Mouse (Mus musculus) right cerebral cortex, adult 2 months (tissue): ENCODE measurements around the gene Rps29.
A peak's percentile ranks its signal among the peaks of the same experiment; 100 is the strongest.

Source experiments
- DNase-seq, 2 experiments: peaks; one replicate each; pipeline ENCODE4 v3.0.0; 2021 to 2022; ENCODE audit warnings: low spot score in 2 of 2

The Rps29 gene

DNA sequence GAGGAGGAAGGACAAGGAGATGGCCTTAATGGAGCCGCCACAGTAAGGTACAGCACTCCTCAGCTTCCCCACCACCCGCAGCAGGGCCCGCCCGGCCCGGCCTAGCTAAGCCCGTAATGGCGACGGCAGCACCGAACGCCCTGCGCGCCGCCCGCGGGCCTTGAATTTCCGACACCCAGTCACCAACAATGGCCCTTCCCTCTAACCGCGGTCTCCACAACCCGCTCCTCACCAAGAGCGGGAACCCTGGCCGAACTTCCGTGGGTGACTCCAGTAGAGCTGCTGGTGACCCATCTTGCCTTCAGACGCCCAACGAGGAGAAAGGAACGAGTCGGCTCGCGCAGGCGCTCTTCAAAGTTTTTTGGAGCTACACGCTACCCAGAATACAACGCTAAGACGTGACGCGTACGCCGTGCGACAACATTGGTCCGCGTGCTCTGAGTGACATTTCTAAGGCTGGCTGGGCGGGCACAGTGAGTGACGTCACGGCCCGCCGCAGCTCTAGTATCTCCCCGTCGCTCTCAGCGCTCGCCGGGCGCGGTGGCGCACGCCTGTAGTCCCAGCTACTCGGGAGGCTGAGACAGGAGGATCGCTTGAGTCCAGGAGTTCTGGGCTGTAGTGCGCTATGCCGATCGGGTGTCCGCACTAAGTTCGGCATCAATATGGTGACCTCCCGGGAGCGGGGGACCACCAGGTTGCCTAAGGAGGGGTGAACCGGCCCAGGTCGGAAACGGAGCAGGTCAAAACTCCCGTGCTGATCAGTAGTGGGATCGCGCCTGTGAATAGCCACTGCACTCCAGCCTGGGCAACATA is at the start of gene Rps29:
Rps29 (minus strand) TSS at position 422 of the 813 bp plus-strand sequence.
- DNase-seq: peak; percentile 98 to 99

DNA sequence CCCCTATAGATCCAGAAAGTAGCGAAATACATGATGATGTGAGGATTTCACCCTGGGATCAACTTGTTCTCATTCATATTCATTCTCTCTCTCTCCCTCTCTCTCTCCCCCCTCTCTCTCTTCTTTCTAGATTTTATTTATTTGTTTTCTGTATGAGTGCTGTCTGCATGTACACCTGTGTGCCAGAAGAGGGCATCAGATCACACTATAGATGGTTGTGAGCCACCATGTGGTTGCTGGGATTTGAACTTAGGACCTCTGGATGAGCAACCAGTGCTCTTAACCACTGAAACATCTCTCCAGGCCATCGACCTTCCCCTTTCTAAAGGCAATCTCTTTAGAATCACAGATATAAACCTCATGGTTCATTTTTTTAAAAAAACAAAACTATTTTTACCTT is 49.5 kb upstream of the Rps29 start:
- no peak for DNase-seq

DNA sequence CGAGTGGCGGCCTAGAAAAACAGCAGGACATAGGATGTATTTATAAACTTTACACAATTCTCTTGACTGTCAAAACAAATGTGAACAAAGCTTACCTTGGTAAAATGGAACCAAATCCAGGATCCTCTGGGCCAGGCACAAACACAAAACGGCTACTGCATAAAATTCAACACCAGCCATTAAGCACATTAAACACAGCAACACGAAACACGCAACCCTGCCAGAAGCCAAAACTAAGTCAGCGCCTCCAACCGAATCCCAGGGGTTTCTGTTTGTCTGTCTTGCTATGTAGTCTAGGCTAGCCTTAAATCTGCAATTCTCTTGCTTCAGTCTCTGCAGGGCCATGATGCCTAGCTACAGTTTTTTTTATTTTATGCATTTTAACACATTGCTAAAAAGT is 48.9 kb upstream of the Rps29 start:
- DNase-seq: no peak

DNA sequence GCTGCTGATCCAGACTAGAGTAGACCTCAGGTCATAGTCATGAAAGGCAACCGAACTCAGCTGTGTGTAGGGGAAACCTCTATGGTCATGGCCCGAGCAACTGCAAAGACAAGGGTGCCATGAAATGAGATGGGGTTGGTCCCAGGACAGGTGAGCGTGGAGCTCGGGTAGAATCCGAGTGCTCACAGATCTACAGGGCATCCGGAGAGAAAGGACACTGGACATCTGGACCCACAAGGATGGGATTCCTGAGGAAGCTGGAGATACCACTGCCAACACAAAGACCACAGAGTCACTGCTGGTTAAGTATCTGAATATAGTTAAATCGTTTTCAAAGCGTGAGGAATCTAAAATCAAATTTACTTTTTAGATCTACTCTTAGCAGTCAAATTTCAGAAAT is 48.4 kb upstream of the Rps29 start:
- no peak for DNase-seq

DNA sequence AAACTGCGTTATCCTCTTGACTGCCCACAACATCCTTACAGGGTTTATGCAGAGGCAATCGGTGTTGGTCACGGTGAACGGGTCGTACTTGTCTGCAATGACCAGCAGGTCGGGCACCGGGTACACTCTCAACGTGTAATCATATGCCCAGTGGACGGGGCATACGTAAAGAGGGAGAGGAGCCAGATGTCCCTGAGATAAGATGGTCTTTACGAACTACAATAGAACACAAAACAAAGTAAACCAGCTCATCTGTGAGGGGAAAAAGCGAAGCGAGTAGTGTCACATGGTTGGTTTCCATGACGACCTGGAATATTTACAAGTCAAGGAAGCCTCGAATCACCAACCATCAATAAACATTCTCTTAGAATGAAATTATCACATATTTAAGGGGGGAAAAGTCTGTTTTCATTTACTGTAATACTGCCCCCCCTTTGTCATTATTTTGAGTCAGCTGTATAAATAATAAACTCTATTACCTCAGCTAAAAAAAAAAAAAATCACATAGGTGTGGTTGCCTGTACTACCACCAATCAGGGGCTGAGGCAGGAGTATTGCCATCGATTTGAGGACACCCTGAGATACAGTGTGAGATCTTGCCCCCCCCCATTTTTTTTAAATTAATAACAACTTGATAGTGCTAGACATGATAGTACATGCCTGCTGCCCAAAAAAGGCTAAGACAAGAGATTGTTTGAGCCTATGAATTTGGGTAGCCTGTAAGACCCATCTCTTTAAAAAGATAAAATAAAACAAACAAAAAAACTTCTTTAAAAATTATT is 45.3 kb upstream of the Rps29 start, which contains the start of gene Gm49384:
Gm49384 (minus strand) TSS at position 216 of the 782 bp plus-strand sequence.
- DNase-seq: no peak

DNA sequence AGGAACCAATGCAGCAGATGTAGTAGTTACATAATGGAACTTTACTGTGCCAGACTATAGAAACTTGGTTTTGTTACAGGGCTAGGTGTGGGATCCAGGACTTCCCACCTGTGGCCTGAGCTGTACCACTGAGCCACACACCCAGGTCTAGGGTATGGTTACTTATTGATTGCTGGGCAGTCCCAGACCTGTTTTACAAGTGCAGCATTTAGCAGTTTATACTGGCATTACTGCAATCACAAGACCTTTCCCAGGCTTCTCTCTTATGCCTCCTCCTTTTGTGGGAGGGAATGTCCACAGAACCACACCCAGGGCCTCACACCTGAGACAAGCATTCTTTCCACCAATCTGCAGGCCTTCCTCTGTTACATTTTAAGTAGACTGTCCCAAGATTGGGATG is 40.0 kb upstream of the Rps29 start:
- no peak for DNase-seq

DNA sequence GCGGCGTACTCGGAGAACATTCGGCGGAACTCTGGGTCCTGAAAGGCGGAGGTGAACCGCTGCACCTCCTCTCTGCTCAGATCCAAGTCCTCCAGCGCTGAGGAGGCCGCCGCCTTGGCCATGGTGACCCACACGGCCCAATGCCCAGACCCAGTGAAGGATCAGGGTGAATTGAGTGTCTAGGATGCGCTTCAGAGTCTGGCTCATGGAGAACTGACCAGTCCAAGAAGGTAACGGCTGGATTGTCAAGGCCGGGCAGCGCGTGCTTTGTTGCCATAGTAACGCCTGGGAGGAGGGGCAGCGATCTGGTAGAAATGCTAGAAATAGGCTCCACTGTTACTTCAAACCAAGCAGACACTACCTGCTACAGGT is 39.2 kb upstream of the Rps29 start, which contains the start of gene Dnaaf2:
Dnaaf2 (minus strand) TSS at position 266 of the 372 bp plus-strand sequence.
- DNase-seq: peak; percentile 74 to 75

DNA sequence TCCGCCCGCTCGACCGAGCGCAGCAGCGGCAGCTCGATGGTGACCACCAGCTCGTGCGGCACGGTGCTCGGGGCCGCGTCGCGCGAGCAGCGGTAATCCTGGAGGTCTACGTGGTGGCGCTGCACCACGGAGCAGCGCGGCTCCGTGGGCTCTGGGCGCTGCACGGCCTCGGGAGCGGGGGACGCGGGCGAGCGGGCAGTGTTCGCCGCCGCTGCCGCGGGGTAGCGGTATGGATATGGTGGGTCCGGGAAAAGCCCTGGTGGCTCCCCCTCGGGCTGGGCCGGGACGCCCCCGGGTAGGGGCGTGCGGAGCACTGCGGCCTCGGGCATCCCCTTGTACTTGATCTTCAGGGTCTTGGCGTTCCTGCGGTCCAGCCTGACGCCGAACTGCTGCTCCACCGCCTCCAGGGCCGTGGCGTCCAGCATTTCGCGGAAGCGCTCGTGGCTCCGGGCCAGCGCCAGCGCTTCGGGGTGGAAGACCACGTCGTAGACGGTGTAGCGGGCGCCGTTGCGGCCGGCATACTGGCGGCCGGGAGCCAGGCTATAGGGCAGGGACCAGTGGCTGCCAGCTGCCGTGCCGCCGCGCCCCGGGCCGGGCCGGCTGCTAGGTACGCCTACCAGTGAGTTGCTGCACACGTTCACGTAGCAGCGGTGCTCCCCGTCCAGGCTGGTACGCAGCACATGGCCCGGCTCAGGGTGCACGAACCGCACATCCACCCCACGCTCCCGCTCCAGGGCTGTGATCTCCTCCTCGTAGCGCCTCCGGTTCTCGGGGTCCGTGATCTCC is 38.6 kb upstream of the Rps29 start:
- peak in 1 of 2 experiments; percentile 43 for DNase-seq

DNA sequence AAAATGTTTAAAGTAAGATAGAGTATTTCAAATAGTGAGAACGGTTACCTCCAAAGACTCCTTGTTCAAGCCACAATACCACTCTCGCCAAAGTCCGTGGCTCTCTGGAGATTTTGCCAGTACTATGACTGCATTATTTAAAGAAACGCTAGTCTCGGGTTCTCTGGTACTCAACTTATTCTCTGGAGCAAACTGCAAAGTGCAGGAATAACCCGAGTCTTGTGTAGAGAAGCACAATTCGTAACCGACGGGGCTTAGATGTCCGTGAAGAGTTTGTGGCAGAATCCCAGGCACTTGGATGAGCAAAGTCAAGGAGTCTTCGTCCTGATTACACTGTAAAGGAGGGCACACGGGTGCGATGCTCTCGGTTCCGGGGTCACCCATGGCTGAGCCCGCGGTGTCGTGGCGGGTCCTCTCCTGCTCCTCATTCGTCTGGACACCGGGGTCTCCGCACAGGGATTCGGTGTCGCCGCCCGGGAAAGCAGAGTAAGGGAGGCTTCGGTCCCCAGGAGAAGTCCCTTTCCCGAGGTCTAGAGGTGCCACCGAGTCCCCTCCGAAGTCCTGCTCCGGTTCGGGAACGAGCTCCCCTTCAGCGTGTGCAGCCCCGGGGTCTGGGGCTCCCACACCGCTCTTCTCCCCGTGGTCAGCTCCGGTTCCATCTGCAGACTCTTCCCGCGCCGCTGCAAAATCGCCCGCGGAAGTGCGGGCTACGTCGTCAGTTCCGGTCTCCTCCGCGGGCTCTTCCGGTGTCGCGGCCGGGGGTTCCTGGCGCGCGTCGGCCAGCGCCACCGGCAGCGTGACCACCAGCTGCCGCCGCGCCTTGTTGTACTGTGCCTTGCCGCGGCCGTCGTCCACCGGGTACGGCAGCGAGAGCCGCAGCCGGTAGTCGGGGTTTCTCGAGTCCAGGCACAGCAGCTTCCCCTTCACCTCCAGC is 37.7 kb upstream of the Rps29 start, which contains the start of gene Gm49383:
Gm49383 (minus strand) TSS at position 661 of the 934 bp plus-strand sequence.
- peak; percentile 61 to 66 for DNase-seq

DNA sequence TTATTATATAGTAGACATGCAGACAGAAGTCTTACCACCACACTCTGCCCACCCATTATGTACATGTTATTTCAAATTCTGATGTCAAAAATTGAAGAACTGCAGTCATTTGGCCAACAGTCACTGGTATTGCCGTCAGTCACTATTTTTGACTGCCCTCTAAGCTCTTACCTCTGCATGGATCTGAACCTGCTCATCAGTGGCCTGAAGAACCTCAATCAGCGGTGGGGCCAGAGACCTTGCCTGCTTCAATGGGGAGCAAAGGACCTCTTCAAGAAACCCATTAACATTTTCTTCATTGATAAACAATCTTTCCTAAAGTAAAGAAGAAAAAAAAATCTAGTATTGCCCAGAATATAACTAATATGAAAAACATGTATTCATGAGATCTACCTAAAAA is 33.7 kb upstream of the Rps29 start:
- no peak for DNase-seq

DNA sequence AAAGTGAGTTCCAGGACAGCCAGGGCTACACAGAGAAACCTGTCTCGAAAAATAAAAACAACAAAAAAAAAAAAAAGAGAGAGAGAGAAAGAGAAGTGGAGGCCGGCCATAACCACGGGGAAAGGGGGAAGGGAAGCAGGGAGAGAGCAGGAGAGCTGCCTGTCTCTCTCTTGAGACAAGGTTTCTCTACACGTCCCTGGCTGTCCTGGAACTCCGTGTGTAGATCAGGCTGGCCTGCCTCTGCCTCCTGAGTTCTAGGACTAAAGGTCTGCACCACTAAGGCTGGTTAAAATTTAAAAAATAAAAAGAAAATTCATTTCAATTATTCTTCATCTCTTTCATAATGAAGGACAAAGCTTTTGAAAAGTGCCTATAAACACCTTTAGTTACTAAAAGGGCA is 32.4 kb upstream of the Rps29 start:
- DNase-seq: no peak

DNA sequence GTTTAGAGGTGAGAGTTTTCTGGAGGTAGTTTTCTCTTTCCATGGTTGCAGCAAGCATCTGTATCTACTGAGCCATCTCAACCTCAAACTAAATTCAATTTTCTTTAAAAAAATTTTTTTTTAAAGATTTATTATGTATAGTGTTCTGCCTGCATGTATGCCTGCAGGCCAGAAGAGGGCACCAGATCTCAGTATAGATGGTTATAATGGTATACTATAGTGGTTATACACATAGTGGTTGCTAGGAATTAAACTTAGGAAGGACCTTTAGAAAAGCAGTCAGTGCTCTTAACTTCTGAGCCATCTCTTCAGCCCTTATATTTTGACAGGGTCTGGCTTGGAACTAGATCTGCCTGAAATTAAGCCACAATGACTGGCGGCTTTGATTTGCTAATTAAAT is 31.5 kb upstream of the Rps29 start:
- DNase-seq: no peak

DNA sequence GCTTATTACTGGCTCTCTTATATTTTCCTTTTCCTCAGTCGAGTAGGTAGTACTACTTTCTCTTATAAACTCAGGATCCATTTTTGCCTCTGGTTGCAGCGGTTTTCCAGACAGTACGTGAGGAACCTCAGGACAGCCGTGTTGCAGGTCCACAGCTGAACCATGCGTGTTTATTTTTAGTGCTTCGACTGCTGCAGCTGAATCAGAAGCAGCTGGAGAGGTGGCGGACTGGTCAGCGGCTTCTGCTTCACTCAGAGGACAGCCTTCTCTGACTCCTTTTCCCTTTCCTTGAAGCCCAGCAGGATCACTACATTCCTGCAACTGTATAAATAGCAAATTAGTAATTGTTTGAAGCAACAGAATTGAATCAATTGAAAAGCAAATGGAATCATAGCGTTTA is 31.1 kb upstream of the Rps29 start:
- DNase-seq: no peak

DNA sequence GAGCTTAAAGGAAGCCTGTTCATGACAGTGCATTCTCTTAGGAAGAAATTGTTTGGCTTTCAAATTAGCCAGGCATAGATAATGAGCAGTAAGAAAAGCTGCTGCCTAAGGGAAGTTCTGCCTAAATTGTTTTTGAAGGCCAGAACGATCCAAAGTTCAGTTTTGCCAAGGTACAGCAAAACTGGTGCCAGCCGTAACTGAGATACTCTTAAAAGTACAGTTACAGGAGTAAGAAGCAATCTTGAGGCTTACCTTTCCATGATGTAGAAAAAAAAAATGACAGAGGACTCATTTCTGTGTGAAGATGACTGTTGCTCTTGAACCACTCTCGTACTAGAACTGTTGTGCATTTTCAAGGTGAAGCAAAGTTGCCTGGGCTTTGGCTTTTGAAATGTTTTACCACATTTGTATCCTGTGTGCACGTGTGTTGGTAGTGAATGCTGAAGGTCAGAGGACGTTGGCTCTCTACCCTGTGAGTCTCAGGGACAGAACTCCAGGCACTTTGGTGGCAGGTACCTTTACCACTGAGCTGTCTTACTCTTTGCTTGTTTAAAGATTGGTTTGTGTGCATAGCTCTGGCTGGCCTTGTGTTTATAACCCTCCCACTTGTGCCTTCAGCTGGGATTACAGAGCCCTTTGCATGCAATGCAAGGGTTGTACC is 28.0 kb upstream of the Rps29 start:
- no peak for DNase-seq

DNA sequence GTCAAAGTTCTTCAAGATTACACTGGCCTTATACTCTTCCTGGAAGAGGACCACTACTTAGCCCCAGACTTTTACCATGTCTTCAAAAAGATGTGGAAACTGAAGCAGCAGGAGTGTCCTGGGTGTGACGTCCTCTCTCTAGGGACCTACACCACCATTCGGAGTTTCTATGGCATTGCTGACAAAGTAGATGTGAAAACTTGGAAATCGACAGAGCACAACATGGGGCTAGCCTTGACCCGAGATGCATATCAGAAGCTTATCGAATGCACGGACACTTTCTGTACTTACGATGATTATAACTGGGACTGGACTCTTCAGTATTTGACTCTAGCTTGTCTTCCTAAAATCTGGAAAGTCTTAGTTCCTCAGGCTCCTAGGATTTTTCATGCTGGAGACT is 26.4 kb upstream of the Rps29 start:
- DNase-seq: no peak

DNA sequence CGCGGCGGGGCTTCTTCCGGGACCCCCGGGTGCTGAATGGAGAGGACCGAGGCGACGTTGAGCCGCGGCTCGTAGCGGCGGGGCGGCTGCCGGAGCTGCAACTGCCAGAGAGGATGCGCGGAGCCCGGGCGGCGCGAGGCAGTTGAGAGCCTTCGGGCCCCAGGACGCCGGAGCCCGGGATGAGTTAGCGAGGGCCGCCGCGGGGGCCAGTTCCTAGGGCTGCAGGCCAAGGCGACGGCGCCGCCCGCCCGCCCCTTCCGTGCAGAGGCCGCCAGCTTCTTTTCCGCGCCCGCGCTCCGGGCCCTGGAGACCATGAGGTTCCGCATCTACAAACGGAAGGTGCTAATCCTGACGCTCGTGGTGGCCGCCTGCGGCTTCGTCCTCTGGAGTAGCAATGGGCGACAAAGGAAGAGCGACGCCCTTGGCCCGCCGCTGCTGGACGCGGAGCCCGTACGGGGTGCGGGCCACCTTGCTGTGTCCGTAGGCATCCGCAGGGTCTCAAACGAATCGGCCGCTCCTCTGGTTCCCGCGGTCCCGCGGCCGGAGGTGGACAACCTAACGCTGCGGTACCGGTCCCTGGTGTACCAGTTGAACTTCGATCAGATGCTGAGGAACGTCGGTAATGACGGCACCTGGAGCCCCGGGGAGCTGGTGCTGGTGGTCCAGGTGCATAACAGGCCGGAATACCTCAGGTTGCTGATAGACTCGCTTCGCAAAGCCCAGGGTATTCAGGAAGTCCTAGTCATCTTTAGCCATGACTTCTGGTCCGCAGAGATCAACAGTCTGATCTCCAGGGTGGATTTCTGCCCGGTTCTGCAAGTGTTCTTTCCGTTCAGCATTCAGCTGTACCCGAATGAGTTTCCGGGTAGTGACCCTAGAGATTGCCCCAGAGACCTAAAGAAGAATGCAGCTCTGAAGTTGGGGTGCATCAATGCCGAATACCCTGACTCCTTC is 25.6 kb upstream of the Rps29 start:
- DNase-seq: peak; percentile 44 to 59

DNA sequence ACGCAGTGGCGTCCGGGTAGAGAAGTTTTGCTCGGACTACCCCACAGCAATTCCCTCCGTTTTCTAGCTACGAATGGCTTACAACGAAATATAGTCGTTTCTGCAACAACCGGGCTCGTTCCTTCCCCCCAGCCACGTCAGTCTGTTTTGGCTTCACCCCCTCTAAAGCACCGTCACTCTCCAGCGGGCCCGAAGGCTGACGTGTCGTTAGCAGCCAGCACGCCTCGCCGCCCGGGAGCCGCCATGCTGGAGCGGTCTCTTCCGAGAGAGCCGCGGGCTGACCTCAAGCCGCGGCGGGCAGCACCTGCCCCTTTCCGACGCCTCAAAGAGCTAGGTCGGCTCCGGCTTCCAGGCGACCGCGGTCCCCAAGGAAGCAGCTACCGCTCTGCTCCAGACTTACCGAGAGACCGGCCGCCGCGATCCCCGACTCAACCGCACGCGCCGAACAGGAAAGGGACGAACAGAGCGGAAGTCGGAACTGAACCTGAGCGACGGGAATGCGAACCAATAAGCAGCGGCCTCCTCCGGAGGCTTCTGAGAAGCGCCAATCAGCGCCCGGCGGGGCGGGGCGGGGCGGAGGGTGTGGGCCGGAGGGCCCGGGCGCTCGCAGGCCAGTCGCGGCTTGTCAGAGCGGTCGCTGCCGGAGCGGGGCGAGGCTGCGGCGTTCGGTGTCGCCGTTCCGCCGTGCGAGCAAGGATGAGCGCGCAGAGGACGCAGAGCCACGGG is 24.8 kb upstream of the Rps29 start, which contains the start of the genes Rpl36al and Mgat2:
Rpl36al (minus strand) TSS at position 501 of the 726 bp plus-strand sequence.
Mgat2 (plus strand) TSS at position 575 of the 726 bp plus-strand sequence.
- DNase-seq: peak; percentile 98 to 99

DNA sequence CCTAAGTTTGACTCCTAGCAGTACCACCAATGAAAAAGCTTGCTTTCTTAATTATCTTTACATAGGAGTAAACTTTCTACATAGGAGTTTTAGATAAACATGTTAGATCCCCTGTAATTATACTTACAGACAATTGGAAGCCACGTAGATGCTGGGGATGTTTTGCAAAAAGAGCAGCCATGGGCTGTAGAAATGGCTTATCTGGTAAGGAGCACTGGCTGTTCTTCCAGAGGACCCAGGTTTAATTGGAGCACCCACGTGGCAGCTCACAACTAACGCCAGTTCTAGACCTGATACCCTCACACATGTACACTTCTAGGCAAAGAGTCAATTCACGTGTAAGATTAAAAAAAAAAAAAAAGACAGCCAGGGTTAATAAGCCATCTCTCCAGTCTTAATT is 22.8 kb upstream of the Rps29 start:
- no peak for DNase-seq
